Mouse (Mus musculus): ENCODE measurements around the gene Syn3. TPM values are rescaled to one million over a fixed set of nuclear protein-coding genes. Genes with fewer than 3 reads are reported as not detected.
"Not testable (repeated sequence)": the region's sequence is repeated elsewhere in the genome, so short reads cannot be mapped to it uniquely, and the experiment has no call there.

Gene Syn3
- total RNA-seq, 2 experiments from 2014 or later: not detected

GRCm38 (mm10) chr10:86126478-86126877 is 372.2 kb downstream of the Syn3 start:
- ATAC-seq (ENCODE audit: poor library complexity, severe bottlenecking): no peak

DNA sequence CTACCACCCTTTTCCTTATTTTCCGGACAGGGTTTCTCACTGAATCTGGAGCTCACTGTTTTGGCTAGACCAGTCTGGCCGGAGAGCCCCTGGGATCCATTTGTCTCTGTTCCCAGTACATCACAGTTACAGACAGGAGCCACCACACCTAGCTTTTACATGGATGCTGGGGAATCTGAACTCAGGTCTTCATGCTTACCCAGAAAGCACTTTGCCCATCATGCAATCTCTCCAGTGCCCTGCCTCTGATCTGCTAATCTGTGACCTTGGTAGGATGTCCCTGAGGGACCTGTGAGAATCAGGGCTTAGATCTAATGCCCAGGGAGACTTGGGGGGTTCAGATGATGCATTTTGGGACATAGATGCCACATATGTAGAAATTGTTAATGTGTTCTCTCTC is 373.3 kb downstream of the Syn3 start:
- ATAC-seq (ENCODE audit: poor library complexity, severe bottlenecking): no peak

GRCm38 (mm10) chr10:86124115-86124514 is 374.6 kb downstream of the Syn3 start:
- ATAC-seq (ENCODE audit: poor library complexity, severe bottlenecking): peak; percentile 87

DNA sequence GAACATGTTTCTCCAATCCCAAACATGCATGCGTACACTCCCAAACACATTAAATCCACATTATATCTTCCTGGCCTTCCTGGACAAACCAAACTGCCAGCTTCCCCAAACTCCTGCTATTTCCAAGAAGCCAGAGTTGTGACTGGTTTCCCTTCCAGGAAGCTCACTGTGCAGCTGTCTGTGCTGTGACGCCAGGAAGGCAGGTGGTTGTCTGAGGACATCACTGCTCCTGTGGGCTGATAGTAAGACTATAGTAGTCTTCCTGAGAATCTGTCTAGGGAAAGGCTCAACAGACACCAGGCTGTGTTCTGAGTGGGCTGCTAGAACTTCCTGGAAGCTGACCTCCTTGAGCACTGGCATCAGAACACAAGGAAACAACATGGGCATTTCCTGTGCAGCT is 375.5 kb downstream of the Syn3 start:
- no peak for ATAC-seq (ENCODE audit: poor library complexity, severe bottlenecking)

DNA sequence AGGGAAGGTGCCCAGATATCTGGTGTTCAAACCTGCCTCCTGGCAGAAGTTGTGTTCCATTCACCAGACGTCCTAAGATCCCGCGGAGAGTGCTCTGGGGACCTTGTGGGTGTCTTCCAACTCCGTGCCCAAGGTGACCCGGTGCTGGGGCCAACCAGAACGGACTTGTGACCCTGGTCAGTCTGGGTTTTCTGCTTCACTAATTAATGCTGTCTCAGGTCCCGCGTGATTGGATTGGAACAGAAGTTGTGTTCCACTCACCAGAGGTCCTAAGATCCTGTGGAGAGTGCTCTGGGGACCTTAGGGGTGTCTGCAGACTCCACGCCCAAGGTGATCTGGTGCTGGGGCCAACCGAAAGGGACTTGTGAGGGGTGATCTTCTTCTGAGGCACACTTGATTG is 376.2 kb downstream of the Syn3 start:
- not testable (repeated sequence) for ATAC-seq (ENCODE audit: poor library complexity, severe bottlenecking)

DNA sequence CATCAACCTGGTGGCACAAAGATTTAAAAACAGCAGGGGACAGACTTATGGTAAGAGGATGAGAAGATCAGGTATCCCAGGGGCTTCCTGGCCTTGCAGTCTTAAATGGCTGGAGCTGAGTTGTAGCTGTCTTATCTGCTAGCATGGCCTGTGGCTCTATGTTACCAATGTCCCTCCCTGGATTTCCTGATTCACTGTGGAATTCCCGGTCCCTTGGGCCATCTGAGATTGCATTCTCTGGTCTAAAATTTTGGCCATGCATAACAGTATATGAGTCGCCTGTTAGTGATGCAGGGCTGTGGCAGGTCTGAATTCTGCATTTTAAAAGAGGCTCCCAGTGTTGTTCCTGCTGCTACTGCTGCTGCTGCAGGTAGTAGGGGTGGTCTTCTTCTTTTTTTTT is 382.4 kb downstream of the Syn3 start:
- ATAC-seq (ENCODE audit: poor library complexity, severe bottlenecking): no peak

- no peak for ATAC-seq (ENCODE audit: poor library complexity, severe bottlenecking)
Measured at GRCm38 (mm10) chr10:86114431-86114848, 384.3 kb downstream of the Syn3 start.

DNA sequence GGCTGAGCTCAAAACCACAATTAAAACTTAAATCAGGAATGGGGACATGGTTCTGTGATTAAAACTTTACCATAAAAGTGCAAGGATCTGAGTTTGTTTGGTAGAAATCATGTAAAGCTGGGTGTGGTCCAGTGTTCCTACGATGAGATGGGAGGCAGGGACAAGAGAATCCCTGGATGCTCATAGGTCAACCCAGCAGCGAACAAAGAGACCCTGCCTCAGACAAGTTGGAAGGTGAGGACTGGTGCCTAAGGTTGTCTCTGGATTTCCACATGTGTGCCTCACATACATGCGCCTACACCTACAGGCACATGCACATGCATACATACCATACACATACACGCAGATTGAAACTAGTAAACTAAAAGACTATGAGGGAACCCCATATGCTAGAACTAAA is 389.9 kb downstream of the Syn3 start:
- no peak for ATAC-seq (ENCODE audit: poor library complexity, severe bottlenecking)

DNA sequence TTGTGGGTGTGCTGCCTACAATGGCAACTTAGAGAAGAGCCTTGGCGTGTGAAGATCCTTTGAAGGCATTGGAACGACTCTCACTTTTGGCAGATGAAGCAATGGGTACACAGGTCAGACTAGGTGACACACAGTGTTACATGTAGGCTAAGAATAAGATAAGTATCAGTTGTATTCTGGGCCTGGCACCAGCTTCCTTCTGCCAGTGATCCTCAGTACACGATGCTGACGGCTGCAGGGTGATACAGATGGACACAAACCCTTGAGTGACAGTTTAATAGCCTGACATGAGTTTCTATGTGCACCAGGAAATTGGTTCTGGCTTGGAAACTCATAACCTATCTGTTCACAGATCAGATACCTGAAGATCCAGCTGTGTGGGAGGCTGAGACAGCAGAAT is 391.0 kb downstream of the Syn3 start:
- no peak for ATAC-seq (ENCODE audit: poor library complexity, severe bottlenecking)

- no peak for ATAC-seq (ENCODE audit: poor library complexity, severe bottlenecking)
Measured at GRCm38 (mm10) chr10:86103976-86104375, 394.7 kb downstream of the Syn3 start.

DNA sequence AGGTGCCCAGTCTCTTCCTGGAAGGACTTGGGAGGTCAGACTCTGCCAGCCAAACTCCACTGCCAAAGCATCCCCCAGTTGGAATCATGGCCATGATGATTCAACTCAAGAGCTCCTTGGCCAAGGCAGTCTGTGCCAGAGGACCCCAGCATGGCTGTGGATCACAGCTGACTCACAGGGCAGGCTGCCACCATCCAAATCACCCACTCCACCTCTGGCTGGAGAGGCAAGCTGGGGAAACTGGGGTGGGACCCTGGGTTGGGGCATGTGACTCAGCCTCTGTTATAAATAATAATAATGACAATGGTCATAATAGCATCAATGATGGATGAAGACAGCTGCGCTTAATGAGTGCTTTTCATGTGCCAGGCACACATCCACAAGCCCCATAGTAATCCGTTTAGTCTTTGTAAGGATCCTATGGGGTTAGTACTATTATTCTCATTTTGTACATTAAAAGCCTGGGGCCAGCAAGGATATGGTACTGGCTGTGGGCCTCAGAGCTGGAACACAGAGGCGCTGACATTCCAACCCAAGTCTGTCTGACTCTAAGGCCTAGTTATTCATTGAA is 398.3 kb downstream of the Syn3 start:
- ATAC-seq (ENCODE audit: poor library complexity, severe bottlenecking): no peak

DNA sequence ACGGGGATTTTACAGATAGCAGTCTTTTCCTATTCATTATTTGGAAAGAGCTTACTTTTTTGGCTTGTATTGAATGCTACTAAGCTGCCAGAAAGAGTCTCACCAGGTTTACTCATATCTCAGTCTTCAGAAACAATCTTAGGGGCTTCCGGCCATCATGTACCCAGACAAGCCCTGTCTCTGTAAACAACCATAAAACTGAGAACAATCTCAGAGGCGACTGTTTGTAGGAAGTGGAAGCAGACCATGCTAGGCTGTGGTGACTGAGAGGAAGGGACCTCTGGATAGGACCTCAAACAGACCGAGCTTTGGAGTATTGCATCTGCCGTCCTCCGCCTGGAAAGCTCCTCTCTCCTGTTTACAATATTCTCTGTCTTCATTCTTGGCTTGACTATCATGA is 400.3 kb downstream of the Syn3 start:
- ATAC-seq (ENCODE audit: poor library complexity, severe bottlenecking): no peak

DNA sequence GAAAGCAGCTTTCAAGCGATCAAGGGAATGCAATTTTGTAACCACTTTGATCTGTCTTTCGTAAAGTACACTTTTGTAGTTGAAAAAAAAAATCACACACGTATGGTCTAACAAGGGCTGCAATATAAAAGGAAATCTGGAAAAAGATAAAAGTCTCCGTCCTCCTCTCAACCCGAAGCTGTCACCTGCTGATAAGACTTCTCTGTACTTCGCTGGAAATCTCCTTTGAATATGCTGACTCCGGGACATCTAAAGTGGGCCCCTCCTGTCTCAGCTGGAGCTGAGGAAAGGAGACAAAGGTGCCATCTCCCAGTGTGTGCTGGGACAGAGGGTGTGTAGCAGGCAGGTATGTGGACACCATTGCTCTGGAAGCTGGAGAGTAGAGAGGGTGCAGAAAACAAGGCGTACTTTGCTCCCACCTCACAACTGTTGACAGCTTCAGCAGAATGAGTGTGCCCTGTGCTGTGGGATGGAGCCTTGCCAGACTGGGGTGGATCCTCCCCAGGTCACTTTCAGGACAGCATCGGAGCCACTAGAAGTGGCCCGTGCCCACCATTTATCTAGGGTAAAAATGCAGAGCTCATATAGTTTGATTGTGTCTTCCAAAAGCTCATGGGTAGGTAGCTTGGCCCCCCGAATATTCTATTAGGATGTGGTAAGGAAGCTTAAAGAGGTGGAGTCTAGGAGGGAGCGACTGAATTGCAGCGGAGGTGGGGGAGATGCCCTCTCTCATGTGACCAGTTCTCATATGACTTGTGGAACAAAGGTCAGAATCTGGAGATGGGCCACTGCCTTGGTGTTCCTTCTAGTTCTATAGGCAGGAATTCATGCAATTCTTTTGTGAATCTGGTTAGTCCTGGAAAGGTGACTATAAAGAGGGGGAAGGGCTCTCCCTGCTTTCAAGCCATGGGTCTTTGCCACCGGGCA is 405.3 kb downstream of the Syn3 start:
- no peak for ATAC-seq (ENCODE audit: poor library complexity, severe bottlenecking)

DNA sequence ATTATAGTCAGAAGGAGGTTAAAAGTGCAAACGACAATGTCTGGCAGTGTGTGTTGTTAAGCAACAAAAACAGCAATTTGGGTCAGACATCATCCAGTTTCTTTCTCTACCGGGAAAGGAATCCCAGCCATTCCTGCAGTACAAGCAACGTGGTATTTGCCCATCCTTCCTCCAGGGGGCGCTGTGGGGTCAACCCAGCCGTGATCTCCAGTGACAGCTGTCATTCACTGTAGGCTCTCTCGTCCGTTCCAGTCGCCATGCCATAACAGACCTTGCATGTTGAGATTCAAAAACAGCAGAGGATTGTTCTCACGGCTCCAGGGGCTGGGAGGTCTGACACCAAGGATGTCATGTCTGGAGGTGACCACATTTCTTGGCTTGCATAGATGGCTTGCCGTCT is 406.8 kb downstream of the Syn3 start:
- peak; percentile 76 for ATAC-seq (ENCODE audit: poor library complexity, severe bottlenecking)

GRCm38 (mm10) chr10:86079921-86080320 is 418.8 kb downstream of the Syn3 start:
- ATAC-seq (ENCODE audit: poor library complexity, severe bottlenecking): peak; percentile 15; the same call in 1 of the 2 replicates

GRCm38 (mm10) chr10:86078761-86079160 is 419.9 kb downstream of the Syn3 start:
- ATAC-seq (ENCODE audit: poor library complexity, severe bottlenecking): no peak

DNA sequence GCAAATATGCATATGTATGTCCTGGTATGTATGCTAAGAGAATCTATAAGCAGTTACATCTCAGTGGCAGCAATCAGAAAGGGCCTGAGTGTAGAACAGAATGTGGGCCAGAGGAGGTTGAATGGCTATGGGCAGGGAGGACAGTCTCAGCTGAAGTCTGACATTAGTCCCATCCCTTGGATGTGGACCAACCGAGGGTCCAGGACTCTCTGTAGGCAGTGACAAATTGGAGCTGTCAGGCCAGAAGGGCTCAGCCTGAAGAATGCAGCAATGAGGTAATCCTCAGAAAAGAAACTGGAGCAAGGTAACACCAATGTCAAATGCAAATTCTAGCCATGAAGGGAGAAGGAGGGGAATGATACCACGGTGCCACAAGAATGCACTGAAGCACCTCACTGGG is 421.4 kb downstream of the Syn3 start:
- ATAC-seq (ENCODE audit: poor library complexity, severe bottlenecking): no peak

DNA sequence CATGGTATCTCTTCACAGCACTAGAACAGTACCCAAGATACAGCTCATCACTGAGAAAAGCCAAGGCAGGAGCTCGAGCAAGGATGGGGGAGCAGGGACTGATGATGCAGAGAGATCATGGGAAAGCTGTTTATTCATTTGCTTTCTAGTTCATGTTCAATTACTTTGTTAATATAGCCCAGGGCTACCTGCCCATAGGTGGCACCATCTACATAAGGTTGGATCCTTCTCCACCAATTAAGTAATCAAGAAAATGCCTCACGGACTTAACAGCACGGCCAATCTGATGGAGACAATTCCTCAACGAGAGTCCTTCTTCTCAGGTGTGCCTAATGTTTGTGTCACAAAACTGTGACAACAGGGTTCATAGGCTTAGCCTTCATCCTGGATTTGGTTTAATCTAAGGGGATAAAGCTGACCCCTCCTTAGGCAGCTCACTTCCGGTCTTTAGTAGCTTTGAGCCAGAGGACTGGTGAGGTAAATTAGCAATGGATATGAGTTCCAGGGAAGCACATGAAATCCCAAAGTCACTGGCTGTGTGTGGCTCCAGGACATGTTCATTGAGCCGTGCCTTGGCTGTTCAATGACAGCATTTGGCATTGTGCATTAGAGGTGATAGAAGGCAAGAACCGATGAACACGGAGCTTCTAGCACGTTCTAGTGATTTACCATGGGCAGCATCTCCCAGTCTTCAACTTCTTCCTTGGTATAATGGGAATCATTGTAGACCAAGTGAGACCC is 423.6 kb downstream of the Syn3 start:
- no peak for ATAC-seq (ENCODE audit: poor library complexity, severe bottlenecking)

DNA sequence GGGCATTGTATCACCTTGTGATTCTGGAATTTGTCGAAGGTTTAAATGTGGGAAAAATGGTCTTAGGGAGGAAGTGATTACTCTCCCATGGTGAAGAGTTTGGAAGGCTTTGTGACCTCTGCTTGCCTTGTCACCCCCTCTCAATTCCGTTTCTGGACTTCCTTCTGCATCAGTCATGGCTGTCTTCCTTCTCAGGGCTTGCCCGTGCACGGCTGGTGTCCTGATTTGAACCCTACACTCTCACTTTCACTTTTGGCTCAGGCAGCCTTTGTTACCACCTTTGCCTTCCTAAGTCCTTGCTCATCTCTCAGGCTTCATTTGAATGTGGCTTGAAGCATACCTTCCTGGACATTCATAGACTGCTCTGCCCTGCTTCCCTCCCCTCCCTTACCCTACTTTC is 424.6 kb downstream of the Syn3 start:
- peak; percentile 24; the same call in 1 of the 2 replicates for ATAC-seq (ENCODE audit: poor library complexity, severe bottlenecking)

GRCm38 (mm10) chr10:86070751-86071150 is 427.9 kb downstream of the Syn3 start:
- no peak for ATAC-seq (ENCODE audit: poor library complexity, severe bottlenecking)

- ATAC-seq (ENCODE audit: poor library complexity, severe bottlenecking): no peak
Measured at GRCm38 (mm10) chr10:86069341-86069740, 429.4 kb downstream of the Syn3 start.

DNA sequence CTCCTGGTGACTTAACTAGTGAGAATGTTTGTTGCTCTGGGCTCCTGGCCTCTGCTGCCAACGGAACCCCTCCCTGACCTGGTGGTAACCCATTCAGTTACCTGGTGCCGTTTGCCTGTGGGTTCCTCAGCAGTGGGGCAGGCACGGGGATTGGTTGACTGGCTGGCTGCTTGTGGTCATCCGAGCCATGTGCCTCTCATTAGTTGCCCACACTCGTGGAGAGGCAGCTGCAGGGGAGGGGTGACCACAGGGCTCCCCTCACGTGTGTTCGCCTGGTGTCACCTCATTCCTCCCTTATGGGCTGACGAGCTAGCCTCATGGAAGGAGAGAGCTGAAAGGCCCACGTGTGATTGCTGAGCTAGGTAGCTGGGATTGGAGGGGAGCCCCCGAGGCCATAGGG is 430.8 kb downstream of the Syn3 start:
- ATAC-seq (ENCODE audit: poor library complexity, severe bottlenecking): no peak
